Mouse (Mus musculus): Measurements from ENCODE around the gene Hist1h4d.

- no peak for TF ChIP-seq POLR2A (IDR thresholded peaks at IDR 0.05; ENCODE audit: borderline replicate concordance, extremely low read depth, insufficient read depth, insufficient read length, poor library complexity, severe bottlenecking)
- no peak for TF ChIP-seq CTCF (IDR thresholded peaks at IDR 0.05; ENCODE audit: borderline replicate concordance, extremely low read depth, insufficient read depth, insufficient read length)
Measured at GRCm38 (mm10) chr13:23537006-23537710, 44.2 kb upstream of the Hist1h4d start.

Data from brain, embryonic 14.5 days (tissue).